Mouse (Mus musculus) spleen, adult 2 months (tissue): ENCODE measurements around the gene Tnf.

Experiments used
- CTCF ChIP-seq: fragments of 200-500 bp; IDR thresholded peaks from 2 replicates; pipeline ENCODE4 v1.5.1; 2011; ENCODE audit warnings: mild to moderate bottlenecking, inconsistent platforms; ENCODE audit not compliant: insufficient read depth, insufficient read length, insufficient replicate concordance; ENCODE audit errors: extremely low read depth
- POLR2A ChIP-seq: fragments of 200-500 bp; IDR thresholded peaks from 2 replicates; pipeline ENCODE4 v1.6.1; 2011; ENCODE audit warnings: low read depth, low read length, inconsistent platforms

DNA sequence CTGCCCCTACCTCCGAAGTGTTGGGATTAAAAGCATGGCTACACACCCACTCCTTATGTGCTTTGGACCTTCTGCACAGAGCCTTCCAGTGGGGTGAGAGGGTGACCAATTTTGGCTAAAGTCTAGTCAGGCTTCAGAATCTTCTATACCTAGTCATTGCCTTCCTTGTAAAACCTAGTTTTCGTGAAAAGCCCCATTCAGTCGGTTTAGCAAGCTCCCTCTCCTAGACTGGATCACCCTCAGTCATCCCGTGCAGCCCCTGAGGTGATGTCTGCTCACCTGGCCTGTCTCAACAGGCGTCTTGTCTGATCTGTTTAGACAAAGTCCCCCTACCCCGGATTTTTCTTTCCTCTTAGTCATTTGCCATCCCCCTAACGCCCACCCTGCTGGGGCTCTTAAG, 3.8 kb downstream of the Tnf start:
- TF ChIP-seq CTCF = no peak
- no peak for TF ChIP-seq POLR2A
